Mouse (Mus musculus): Measurements from ENCODE around the gene Kif21a. TPM values are rescaled to one million over a fixed set of nuclear protein-coding genes. Genes with fewer than 3 reads are reported as not detected.

The Kif21a gene
- polyA plus RNA-seq, 1 experiment from 2014 or later = 5.0 TPM

DNA sequence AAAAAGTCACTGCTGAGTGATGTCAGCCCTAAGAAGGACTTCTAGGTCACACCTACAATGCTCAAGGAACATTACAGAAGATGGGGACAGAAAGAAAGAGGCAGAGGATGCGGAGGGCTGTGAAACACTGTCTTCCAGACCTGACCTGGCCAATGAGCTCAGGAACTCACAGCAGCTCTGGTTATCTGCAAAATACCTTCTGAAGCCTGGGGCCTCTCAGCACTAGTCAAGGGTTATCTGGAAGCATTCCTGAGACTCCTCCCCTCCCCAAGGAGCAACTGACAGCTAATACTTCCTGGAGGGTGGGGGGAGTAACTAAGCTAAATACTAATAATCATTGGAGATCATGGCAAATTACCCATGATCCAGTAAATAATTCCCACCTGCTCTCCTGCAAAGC lies 111.3 kb downstream of the Kif21a start:
- H3K4me2 ChIP-seq (ENCODE audit: low read depth, severe bottlenecking) = no peak overlapping the region
- no peaks in the 10 kb centered on the region for H3K4me1 ChIP-seq (ENCODE audit: control insufficient read depth, insufficient read depth, low read length)
- no peak overlapping the region for H3K4me3 ChIP-seq (ENCODE audit: low read depth, low read length)
- WGBS = 65% methylated on average over 1 of the region's 1 CpGs
- DNase-seq (ENCODE audit: low spot score) (no peak), ATAC-seq (ENCODE audit: insufficient number of reproducible peaks, low FRiP score, low TSS enrichment, low read depth) (no peak)
- H3K36me3 ChIP-seq (ENCODE audit: control insufficient read depth, insufficient read depth, low read length) = no peaks in the 10 kb centered on the region
- no peak overlapping the region for H3K9ac ChIP-seq (ENCODE audit: low read length)
- H3K27ac ChIP-seq (replicated peaks; ENCODE audit: low read depth, low read length) = no peak overlapping the region
- no peaks in the 10 kb centered on the region for H3K27me3 ChIP-seq (ENCODE audit: control insufficient read depth, insufficient read depth, low read length)
- no peaks in the 10 kb centered on the region for H3K9me3 ChIP-seq (ENCODE audit: control insufficient read depth, low read length)

DNA sequence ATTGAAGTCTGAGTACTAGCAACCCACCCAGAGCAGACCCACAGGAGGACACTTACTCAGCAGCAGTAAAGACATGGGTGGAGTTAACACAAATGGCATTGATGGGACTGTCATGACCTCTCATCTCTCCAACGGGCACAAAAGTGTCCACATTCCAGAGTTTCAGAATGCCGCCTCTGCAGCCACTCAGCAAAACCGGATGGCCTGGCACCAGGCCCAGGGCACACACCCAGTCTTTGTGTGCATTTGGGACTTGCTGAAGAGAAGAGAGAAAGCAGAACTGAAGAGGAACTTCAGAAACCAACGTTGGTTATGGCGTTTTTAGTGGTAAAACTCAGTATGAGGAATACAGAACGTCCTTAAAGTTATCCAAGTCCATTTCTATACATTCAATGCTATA lies 114.2 kb downstream of the Kif21a start:
- H3K9me3 ChIP-seq (ENCODE audit: control insufficient read depth, low read length) = no peaks in the 10 kb centered on the region
- DNase-seq (ENCODE audit: low spot score) = no peak
- no peaks in the 10 kb centered on the region for H3K27me3 ChIP-seq (ENCODE audit: control insufficient read depth, insufficient read depth, low read length)
- H3K27ac ChIP-seq (replicated peaks; ENCODE audit: low read depth, low read length) = no peak overlapping the region
- no peak for ATAC-seq (ENCODE audit: insufficient number of reproducible peaks, low FRiP score, low TSS enrichment, low read depth)
- WGBS = 87% methylated on average over 6 of the region's 6 CpGs
- no peak overlapping the region for H3K4me2 ChIP-seq (ENCODE audit: low read depth, severe bottlenecking)
- H3K9ac ChIP-seq (ENCODE audit: low read length) = no peak overlapping the region
- H3K4me1 ChIP-seq (ENCODE audit: control insufficient read depth, insufficient read depth, low read length) = no peaks in the 10 kb centered on the region
- no peaks in the 10 kb centered on the region for H3K36me3 ChIP-seq (ENCODE audit: control insufficient read depth, insufficient read depth, low read length)
- H3K4me3 ChIP-seq (ENCODE audit: low read depth, low read length) = no peak overlapping the region

DNA sequence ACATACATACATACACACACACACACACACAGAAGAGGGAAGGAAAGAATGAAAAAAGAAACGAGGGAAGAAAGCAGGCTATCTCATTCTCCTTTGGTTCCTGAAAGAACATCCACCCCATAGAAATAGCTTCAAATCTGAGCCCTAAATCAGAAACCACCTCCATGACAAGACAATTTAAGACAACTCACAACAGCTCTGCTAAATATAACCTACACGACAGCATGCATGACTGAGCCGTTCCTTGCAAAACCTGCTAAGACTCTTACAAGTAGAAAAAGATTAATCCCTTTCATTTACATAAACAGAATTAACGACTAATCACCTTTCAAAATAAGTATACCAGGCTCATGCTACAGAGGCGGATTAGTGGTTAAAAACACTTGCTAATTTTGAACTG lies 118.3 kb downstream of the Kif21a start:
- Histone ChIP-seq H3K36me3 (ENCODE audit: control insufficient read depth, insufficient read depth, low read length) (no peaks in the 10 kb centered on the region), H3K27ac (replicated peaks; ENCODE audit: low read depth, low read length) (no peak overlapping the region), H3K4me3 (ENCODE audit: low read depth, low read length) (no peak overlapping the region), H3K27me3 (ENCODE audit: control insufficient read depth, insufficient read depth, low read length) (no peaks in the 10 kb centered on the region), H3K4me1 (ENCODE audit: control insufficient read depth, insufficient read depth, low read length) (no peaks in the 10 kb centered on the region), H3K9me3 (ENCODE audit: control insufficient read depth, low read length) (no peaks in the 10 kb centered on the region), H3K9ac (ENCODE audit: low read length) (no peak overlapping the region), H3K4me2 (ENCODE audit: low read depth, severe bottlenecking) (no peak overlapping the region)
- 74% methylated on average over 5 of the region's 5 CpGs for WGBS
- ATAC-seq (ENCODE audit: insufficient number of reproducible peaks, low FRiP score, low TSS enrichment, low read depth) (no peak), DNase-seq (ENCODE audit: low spot score) (no peak)

DNA sequence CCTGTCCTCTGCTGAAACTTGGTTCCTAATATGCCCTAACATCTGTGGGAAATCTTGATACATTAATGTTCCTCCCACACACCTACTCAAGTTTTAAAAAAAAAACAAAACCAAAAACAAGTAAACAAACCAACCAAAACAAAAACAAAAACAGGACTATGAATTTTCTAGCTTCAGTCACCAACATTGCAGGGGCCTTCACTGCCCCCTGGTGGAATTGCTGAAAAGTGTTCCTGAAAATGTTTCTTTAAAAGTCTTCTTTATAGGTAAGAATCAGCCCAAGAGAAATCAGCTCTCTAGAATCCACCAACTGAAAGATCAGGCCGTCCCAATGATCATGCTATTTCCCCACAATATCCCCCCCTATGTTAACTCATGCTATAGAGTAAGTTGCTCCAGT lies 120.7 kb downstream of the Kif21a start:
- Histone ChIP-seq H3K4me3 (ENCODE audit: low read depth, low read length) (no peak overlapping the region), H3K9me3 (ENCODE audit: control insufficient read depth, low read length) (no peaks in the 10 kb centered on the region), H3K36me3 (ENCODE audit: control insufficient read depth, insufficient read depth, low read length) (no peaks in the 10 kb centered on the region), H3K27me3 (ENCODE audit: control insufficient read depth, insufficient read depth, low read length) (no peaks in the 10 kb centered on the region), H3K4me1 (ENCODE audit: control insufficient read depth, insufficient read depth, low read length) (no peaks in the 10 kb centered on the region), H3K27ac (replicated peaks; ENCODE audit: low read depth, low read length) (no peak overlapping the region), H3K9ac (ENCODE audit: low read length) (no peak overlapping the region), H3K4me2 (ENCODE audit: low read depth, severe bottlenecking) (no peak overlapping the region)
- ATAC-seq (ENCODE audit: insufficient number of reproducible peaks, low FRiP score, low TSS enrichment, low read depth) = no peak
- peak; percentile 60 for DNase-seq (ENCODE audit: low spot score)
- 38% methylated on average over 1 of the region's 1 CpGs for WGBS

DNA sequence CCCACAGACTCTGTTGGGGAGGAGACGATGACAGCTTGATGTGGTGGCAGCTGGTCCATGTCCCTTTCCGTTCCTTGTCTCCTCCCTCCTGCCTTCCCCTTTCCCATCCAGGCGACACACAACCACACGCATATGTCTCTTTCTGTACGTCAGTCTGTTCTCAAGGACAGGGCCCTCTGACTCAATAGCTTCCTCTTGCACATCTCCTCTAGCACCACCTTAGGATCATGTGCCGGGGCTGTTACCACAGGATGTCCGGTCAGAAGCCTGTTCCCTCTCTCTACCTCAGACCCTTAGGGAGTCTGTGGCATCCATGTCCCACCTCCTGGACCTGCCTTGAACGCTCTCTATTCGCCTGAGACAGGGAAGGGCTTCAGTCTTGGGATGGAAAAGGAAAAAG lies 153.3 kb downstream of the Kif21a start:
- H3K4me3 ChIP-seq (ENCODE audit: low read depth, low read length) = no peak overlapping the region
- WGBS = 89% methylated on average over 9 of the region's 9 CpGs
- ATAC-seq (ENCODE audit: insufficient number of reproducible peaks, low FRiP score, low TSS enrichment, low read depth) = no peak

DNA sequence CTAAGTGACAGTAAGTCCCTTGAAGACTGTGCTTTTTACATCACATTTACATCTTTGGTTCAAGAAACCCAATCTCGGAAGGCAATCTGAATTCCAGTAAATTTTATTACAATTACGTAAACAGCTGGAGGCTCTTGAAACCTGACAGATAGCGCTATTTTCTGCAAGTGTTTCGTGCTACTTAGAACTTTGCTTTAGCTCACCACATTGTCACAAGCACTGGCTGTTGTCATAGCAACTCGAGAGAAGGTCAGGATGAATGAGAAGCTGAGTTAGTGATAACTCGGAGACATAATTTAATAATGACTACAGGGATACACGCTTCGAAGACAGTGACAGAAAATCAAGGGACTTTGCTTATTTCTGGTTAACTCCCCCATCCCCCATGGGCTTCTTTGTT lies 162.3 kb downstream of the Kif21a start:
- no peak for ATAC-seq (ENCODE audit: insufficient number of reproducible peaks, low FRiP score, low TSS enrichment, low read depth)
- WGBS = 87% methylated on average over 8 of the region's 8 CpGs
- Histone ChIP-seq H3K27ac (replicated peaks; ENCODE audit: low read depth, low read length) (no peak overlapping the region), H3K9ac (ENCODE audit: low read length) (no peak overlapping the region), H3K27me3 (ENCODE audit: control insufficient read depth, insufficient read depth, low read length) (no peaks in the 10 kb centered on the region), H3K36me3 (ENCODE audit: control insufficient read depth, insufficient read depth, low read length) (no peaks in the 10 kb centered on the region), H3K4me2 (ENCODE audit: low read depth, severe bottlenecking) (no peak overlapping the region), H3K4me1 (ENCODE audit: control insufficient read depth, insufficient read depth, low read length) (no peaks in the 10 kb centered on the region), H3K9me3 (ENCODE audit: control insufficient read depth, low read length) (no peaks in the 10 kb centered on the region), H3K4me3 (ENCODE audit: low read depth, low read length) (no peak overlapping the region)
- no peak for DNase-seq (ENCODE audit: low spot score)

More for the DNA sequence above, 153.3 kb downstream of the Kif21a start:
- H3K4me1 ChIP-seq (ENCODE audit: control insufficient read depth, insufficient read depth, low read length) = no peaks in the 10 kb centered on the region
- H3K27me3 ChIP-seq (ENCODE audit: control insufficient read depth, insufficient read depth, low read length) = no peaks in the 10 kb centered on the region
- no peaks in the 10 kb centered on the region for H3K9me3 ChIP-seq (ENCODE audit: control insufficient read depth, low read length)
- H3K36me3 ChIP-seq (ENCODE audit: control insufficient read depth, insufficient read depth, low read length) = no peaks in the 10 kb centered on the region
- no peak overlapping the region for H3K27ac ChIP-seq (replicated peaks; ENCODE audit: low read depth, low read length)
- no peak for DNase-seq (ENCODE audit: low spot score)
- no peak overlapping the region for H3K4me2 ChIP-seq (ENCODE audit: low read depth, severe bottlenecking)
- no peak overlapping the region for H3K9ac ChIP-seq (ENCODE audit: low read length)

Other genes with a start within 250 kb of the Kif21a start
- 2.5 and 3.0 TPM in 2 replicates for gene Abcd2, start 141.9 kb upstream of the Kif21a start, polyA plus RNA-seq (2014; fragmentation: Nextera tagmentation; extraction: Ambion mirVana)
- gene CN725425, start 149.5 kb upstream of the Kif21a start, polyA plus RNA-seq (2014; fragmentation: Nextera tagmentation; extraction: Ambion mirVana) = not detected in 2 replicates